Mouse (Mus musculus) E14TG2a.4 (cell line): ENCODE measurements around the gene Tnni3k.

Experiments
- CTCF ChIP-seq: conservative IDR thresholded peaks from 2 replicates; pipeline ENCODE4 v1.5.1; 2014; ENCODE audit warnings: low read length
- POU5F1 ChIP-seq: IDR thresholded peaks from 2 replicates; pipeline ENCODE4 v1.6.1; 2014; ENCODE audit warnings: low read length, borderline replicate concordance

GRCm38 (mm10) chr3:154842247-154842646 is 213.0 kb downstream of the Tnni3k start:
- no peak for TF ChIP-seq CTCF
- TF ChIP-seq POU5F1 = no peak
